Mouse (Mus musculus) layer of hippocampus, postnatal 10 days (tissue): Measurements from ENCODE around the gene Srek1. TPM values are rescaled to one million over a fixed set of nuclear protein-coding genes. Genes with fewer than 3 reads are reported as not detected.

Experiments used
- DNase-seq, 2 experiments: peaks; one replicate each; pipeline ENCODE4 v3.0.0; 2021; ENCODE audit warnings: low spot score in 2 of 2
- total RNA-seq, 2 experiments: library from RNA; stranded (reverse); gene quantifications; 2 replicates each; pipeline ENCODE4 v1.2.3; 2021

Srek1 gene
- total RNA-seq, 2 experiments from 2014 or later = 86.5 to 96.0 TPM

DNA sequence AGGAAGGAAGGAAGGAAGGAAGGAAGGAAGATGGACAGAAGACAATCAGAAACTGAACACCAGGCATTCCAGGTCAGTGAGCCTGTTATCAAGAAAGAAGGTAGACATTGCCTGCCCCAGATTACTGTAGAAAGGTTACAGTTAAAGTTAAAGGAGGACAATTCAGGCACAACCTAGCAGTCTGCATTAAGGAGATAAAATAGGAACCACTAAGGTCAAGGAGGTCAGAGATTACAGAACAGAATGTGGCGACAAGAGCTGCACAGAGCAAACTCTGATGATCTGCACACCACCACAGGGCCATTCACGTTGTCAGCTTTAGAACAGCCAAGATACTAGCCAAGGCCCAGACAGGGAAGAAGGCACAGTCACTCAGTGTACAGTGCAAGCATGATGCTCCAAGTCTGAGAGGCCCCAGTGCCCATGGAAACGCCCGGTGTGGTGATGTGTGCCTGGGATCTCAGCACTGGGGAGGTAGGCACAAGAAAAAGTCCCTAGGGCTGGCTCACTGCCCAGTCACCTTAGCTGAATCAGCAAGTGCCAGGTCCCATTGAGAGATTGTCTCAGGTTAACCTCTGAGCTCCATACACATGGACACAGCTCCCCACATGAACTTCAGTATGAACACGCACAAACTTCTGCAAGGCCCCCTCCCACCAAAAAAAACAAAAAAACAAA, 38.9 kb downstream of the Srek1 start:
- no peak for DNase-seq

DNA sequence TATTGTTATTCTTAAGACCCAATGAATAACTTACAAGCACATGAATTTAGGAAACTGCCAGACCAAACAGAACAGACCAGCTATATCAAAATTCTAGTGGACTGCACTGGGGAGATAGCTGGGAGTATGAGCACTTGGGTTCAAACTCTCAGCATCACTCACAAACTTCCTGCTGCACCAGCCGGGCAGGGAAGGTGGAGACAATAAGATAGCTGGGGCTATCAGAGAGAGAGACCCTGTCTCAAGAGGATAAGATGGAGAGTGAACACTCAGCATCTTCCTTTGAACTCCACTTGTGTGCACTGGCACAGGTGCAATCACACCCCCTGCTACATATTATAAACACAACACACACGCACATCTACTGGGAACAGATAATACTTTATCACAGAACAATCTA, 47.5 kb downstream of the Srek1 start:
- no peak for DNase-seq

DNA sequence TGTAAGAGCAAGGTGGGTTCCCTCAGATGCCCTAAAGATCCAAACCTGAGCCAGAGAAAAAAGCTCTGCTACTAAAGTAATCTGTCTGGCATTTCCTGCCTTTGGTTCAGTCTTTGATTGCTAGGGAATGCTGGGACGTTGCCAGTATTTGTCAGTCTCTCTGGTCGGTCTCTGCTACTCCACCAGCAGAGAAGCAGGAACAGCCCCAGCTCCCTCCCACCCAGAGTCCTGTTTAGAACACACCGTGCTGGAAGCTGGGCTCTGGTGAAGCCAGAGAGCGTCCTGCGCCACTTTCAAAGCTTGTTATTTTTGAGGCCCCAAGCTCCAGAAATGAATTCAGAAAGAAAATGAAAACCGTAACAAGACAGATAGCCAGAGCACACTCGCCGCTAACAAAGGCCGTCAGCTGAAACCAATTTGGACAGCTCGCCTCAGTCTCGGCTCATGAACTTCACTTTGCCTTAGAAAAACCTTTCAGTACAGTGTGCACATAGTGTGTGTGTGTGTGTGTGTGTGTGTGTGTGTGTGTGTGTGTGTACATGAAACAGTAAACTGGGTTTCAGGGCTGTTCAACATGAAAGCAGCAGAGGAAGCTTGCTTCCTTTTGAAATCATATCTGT, 62.9 kb downstream of the Srek1 start:
- DNase-seq = peak; percentile 56 to 58

DNA sequence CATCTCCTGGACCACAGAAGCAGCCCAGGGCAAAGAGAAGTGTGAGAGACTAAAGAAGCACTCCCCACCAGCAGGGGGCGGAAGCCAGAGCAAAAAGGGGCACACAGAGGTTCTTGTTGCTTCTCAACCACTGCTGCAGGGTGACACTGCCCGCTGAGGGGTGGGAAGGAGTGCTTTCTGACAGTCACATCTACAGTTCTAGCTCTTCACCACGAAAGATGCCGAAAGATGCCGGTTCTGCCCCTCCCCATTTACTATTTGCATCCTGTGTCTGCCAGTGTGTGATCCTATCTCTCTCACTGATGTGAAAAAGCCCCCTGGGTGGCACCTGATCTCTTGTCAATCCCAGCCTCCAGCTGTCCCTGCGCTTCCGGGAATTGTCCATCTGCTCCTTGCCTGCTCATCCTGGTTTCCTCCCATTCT, 64.0 kb downstream of the Srek1 start:
- peak; percentile 40 to 44 for DNase-seq

DNA sequence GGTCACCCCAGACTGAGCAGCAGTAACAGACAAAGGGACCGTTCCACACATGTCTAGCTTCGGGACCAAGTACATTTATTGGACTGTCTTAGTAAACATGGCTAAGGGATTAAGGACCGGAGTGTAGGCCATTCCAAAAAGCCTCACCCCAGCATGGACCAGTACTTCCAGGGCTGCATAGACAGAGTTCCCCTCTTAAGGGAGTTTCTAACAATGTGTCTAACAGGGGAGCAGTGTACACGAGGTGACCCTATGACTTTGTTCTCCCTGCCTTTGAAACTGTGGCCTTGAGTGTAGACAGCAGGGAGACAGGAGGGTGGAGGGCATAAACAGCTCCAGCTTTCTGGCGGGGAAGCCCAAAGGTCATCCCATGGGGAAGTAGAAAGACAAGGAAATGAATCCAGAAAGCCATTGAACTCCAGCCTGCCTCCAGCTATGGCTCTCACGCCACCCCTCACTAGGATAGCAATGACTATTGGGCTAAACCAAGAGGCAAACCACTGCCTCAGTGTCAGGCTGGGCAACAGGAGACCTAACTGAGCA, 68.9 kb downstream of the Srek1 start:
- no peak for DNase-seq

DNA sequence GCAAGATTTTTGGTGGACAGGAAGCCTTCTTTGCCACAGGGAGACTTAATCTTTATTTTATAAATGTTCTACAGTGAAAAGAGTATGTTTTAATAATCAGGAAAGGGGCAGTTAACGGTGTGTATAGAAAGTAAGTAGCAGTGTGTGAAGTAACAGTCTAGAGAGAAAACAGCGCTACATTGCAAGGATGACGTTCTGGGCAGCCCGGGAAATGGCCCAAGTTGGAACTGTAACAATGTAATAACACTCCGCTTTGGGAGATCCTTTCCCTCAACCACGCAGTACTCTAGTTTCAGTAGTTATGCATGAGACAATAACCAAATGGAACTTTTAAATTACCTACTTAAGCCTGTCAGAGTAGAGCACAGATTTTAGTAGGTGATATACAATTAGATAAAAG, 70.6 kb downstream of the Srek1 start:
- DNase-seq = no peak

DNA sequence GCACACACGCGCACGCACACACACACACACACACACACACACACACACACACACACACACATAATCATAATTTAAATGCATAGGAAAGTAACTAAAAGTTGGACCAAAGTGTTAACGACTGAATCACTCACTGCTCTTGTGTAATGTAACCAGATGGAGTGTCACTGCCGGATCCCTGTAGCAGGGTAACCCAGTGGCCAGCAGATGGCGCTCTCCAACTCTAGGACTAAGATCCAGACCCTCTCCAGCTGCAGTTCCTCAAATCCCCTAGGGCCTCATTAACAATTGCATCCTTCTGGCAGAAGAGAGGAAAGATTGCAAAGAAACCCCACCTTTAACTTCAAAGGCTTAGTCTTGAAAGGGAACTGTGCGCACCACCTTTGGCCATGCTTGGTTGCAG, 71.0 kb downstream of the Srek1 start:
- DNase-seq = peak; percentile 88 to 89

DNA sequence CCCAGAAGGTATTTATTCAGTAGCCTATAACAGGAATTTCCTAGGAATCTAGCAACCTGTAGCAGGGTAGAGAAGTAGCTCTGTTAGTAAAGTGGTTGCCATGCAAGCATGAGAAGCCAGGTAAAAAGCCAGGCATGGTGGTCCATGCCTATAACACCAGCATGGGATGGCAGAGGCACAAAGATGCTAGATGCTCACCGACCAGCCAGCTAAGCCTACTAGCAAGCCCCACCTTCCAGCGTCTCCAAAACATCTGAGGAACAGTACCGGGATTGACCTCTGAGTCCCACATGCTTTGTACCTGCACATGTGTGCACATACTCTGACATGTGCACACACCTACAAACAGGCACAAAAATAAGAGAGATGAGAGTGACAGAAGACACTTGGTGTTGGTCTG, 72.1 kb downstream of the Srek1 start:
- no peak for DNase-seq

DNA sequence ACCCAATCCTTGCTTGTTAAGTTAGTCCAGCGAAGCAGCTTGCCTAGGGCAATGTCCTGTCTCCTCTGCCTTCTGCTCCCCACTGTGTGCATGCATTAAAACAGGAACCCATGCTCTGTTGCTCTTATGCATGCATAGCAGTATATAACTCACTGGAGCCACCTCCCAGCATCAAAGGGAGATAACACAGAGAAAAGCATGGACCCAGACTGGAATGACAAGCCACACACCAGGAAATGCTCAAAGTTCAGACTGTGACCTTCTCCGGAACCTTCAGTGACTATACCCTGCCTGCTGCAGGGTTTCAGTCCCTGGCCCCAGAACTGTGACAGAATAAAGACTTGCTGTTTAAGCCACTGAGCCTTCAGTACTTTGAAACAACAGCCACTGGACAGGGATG, 73.7 kb downstream of the Srek1 start:
- DNase-seq = no peak

DNA sequence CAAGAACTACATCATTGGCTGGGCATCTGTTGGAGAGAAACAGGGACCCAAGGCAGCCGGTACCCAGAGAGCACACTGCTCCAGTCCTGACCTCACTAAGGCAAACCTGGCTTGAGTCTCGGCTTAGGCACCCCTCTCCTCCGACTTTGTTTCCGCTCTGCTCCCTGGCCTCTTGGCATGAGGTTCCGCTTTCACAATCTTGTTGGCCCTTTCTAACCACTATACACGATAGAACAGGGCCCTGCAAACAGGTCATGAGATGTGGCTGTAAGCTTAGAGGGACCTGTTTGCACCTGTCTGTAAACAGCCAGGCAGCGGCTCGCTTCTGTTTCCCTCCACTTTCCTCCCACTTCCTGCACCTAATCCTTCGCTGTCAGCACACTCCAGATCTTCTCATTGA, 76.4 kb downstream of the Srek1 start:
- no peak for DNase-seq

DNA sequence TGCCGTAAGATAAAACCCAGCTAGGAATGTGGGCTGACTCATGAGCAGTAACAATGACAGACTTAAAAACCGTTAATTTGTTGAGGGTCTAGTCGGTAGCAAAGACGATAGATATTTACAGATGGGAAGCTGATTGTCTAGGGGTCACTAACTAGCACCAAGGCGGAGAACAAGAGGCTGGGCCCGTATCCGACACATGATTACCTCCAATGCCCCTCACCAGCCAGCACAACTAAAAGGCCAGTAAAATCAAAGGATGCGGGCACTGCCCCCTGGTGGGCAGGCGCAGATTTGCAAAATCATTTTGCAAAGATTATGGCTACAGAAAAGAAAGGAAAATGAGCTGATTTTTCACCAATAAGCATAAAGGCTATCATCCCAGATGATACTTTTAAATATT, 78.2 kb downstream of the Srek1 start:
- DNase-seq = peak; percentile 58 to 64

DNA sequence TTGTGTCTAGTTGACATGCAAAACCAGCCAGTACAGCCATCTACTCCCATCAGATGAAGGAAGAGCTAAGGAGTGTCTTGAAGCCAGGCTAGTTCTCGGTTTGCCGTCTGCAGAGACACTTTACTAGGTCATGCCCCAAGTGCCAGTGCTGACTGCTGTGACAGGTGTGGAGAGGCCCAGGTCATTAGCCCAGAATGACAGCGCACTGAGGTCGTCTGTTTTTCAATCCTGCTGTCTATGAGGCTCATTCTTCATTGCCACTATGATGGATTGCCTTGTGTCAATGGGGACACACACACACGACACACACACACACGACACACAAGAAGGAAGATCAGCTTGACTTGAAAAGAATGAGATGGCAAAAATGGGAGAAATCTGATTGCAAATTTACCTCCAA, 79.0 kb downstream of the Srek1 start:
- DNase-seq = no peak

Other genes with a start within 250 kb of the Srek1 start
- 10 to 100 TPM; 35.0 to 37.3 TPM for gene Erbin, start 145.9 kb upstream of the Srek1 start, total RNA-seq